Mouse (Mus musculus) CH12.LX (cell line): ENCODE results near the gene Srpr.

Source experiments
- EP300 ChIP-seq: IDR thresholded peaks from 2 replicates; pipeline ENCODE4 v1.6.1; 2011; ENCODE audit warnings: low read length, improper control_type of control experiment
- MAX ChIP-seq: IDR thresholded peaks from 2 replicates; pipeline ENCODE4 v1.6.1; 2011; ENCODE audit warnings: low read length, improper control_type of control experiment
- MAZ ChIP-seq: IDR thresholded peaks from 2 replicates; pipeline ENCODE4 v1.6.1; 2012; ENCODE audit warnings: low read depth, mild to moderate bottlenecking, inconsistent platforms, low read length, improper control_type of control experiment, moderate library complexity
- POLR2A ChIP-seq: IDR thresholded peaks from 2 replicates; pipeline ENCODE4 v1.6.1; 2011; ENCODE audit warnings: low read depth, mild to moderate bottlenecking, improper control_type of control experiment, low read length

DNA sequence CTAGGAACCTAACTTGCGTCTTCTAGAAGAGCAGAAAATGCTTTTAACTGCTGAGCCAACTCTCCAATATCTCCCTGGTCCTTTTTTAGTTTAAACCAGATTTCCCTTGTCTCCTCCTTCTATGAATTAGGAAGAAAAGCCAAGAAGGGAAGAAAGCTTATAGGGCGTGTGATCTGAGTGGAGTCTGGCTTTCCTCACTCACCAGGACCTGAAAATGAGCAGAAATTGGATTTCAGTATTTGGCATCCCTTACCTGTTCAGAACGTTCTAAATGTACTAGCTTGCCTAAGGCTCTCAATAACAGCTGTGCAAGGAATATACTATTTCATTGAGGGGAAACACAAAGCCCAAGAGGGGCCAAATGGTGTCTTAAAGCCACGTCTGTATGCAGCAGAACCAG, 84.4 kb downstream of the Srpr start:
- TF ChIP-seq POLR2A = no peak
- no peak for TF ChIP-seq MAX
- TF ChIP-seq EP300 = no peak
- TF ChIP-seq MAZ = no peak
